Mouse (Mus musculus): ENCODE measurements at regions not wholly inside any gene's neighbourhood (a gene's known extent, or its start where the extent isn't known, plus 50 kb on each side); places are given as distances from the start of the nearest gene placed in this dataset.
"Not testable (repeated sequence)": the region's sequence is repeated elsewhere in the genome, so short reads cannot be mapped to it uniquely, and the experiment has no call there.

GRCm38 (mm10) chr10:34667203-34667602 is 184.0 kb downstream of the Frk start:
- TF ChIP-seq CTCF (IDR thresholded peaks at IDR 0.05) = no peak
- POLR2A ChIA-PET = no interaction called here
- ATAC-seq = no peak
- CTCF ChIA-PET = no interaction called here
- in situ Hi-C loops (cut with MboI; ENCODE audit: low pct_unique_long_range_greater_than_20kb) = no loop called here
- H3K27me3 ChIP-seq = peaks cover 8% of the 10 kb centered on the region
- DNase-seq (ENCODE audit: low read depth, low spot score) = no peak

- ChIA-PET CTCF (no interaction called here), POLR2A (no interaction called here)
- ATAC-seq = no peak
- TF ChIP-seq CTCF (IDR thresholded peaks at IDR 0.05) = no peak
- no peak for DNase-seq (ENCODE audit: low read depth, low spot score)
- in situ Hi-C loops (cut with MboI; ENCODE audit: low pct_unique_long_range_greater_than_20kb) = no loop called here
- peaks cover 4% of the 10 kb centered on the region for H3K27me3 ChIP-seq
Measured at GRCm38 (mm10) chr10:34667735-34668439, 184.7 kb downstream of the Frk start.

- CTCF ChIA-PET = no interaction called here
- POLR2A ChIA-PET = no interaction called here
- in situ Hi-C loops (cut with MboI; ENCODE audit: low pct_unique_long_range_greater_than_20kb) = no loop called here
Measured at GRCm38 (mm10) chr10:34671791-34672190, 188.6 kb downstream of the Frk start.

GRCm38 (mm10) chr10:34699414-34699813 is 216.2 kb downstream of the Frk start:
- ATAC-seq; CTCF ChIA-PET; DNase-seq (ENCODE audit: low read depth, low spot score); H3K27me3 ChIP-seq; in situ Hi-C loops (cut with MboI; ENCODE audit: low pct_unique_long_range_greater_than_20kb); POLR2A ChIA-PET: not testable (repeated sequence)

More at GRCm38 (mm10) chr10:34671791-34672190, 188.6 kb downstream of the Frk start:
- peaks cover 4% of the 10 kb centered on the region for H3K27me3 ChIP-seq
- DNase-seq (ENCODE audit: low read depth, low spot score) (no peak), ATAC-seq (no peak)
- TF ChIP-seq CTCF (IDR thresholded peaks at IDR 0.05) = no peak

GRCm38 (mm10) chr10:34701956-34702355 is 218.8 kb downstream of the Frk start:
- TF ChIP-seq CTCF (IDR thresholded peaks at IDR 0.05) = no peak
- in situ Hi-C loops (cut with MboI; ENCODE audit: low pct_unique_long_range_greater_than_20kb) = no loop called here
- H3K27me3 ChIP-seq = peaks cover 5% of the 10 kb centered on the region
- POLR2A ChIA-PET = no interaction called here
- ATAC-seq (no peak), DNase-seq (ENCODE audit: low read depth, low spot score) (no peak)
- CTCF ChIA-PET = no interaction called here

GRCm38 (mm10) chr10:34705416-34705815 is 222.2 kb downstream of the Frk start:
- in situ Hi-C loops (cut with MboI; ENCODE audit: low pct_unique_long_range_greater_than_20kb) = no loop called here
- ATAC-seq = no peak
- POLR2A ChIA-PET = no interaction called here
- DNase-seq (ENCODE audit: low read depth, low spot score) = no peak
- peaks cover 28% of the 10 kb centered on the region for H3K27me3 ChIP-seq
- TF ChIP-seq CTCF (IDR thresholded peaks at IDR 0.05) = no peak
- CTCF ChIA-PET = no interaction called here

- peak; percentile 90 for ATAC-seq
- ChIA-PET POLR2A (no interaction called here), CTCF (interaction anchor here (1.1 kb wide), 1 partner anchor 25 kb away, joined by 3 read pairs; no protein-coding TSS in a partner anchor)
- no peak for TF ChIP-seq CTCF (IDR thresholded peaks at IDR 0.05)
- H3K27me3 ChIP-seq = no peaks in the 10 kb centered on the region
- DNase-seq (ENCODE audit: low read depth, low spot score) = peak; percentile 19
- in situ Hi-C loops (cut with MboI; ENCODE audit: low pct_unique_long_range_greater_than_20kb) = no loop called here
Measured at GRCm38 (mm10) chr10:34731249-34731648, 248.1 kb downstream of the Frk start.

GRCm38 (mm10) chr10:34762426-34762825 is 279.2 kb downstream of the Frk start:
- no peak for ATAC-seq
- no peaks in the 10 kb centered on the region for H3K27me3 ChIP-seq
- CTCF ChIA-PET = no interaction called here
- no peak for TF ChIP-seq CTCF (IDR thresholded peaks at IDR 0.05)
- in situ Hi-C loops (cut with MboI; ENCODE audit: low pct_unique_long_range_greater_than_20kb) = no loop called here
- POLR2A ChIA-PET = interaction anchor here (0.7 kb wide), 1 partner anchor 354 kb away, joined by 11 read pairs; no protein-coding TSS in a partner anchor
- no peak for DNase-seq (ENCODE audit: low read depth, low spot score)

GRCm38 (mm10) chr10:34792099-34792498 is 308.9 kb downstream of the Frk start:
- no peak for TF ChIP-seq CTCF (IDR thresholded peaks at IDR 0.05)
- no peak for ATAC-seq
- CTCF ChIA-PET = no interaction called here
- H3K27me3 ChIP-seq = no peaks in the 10 kb centered on the region
- in situ Hi-C loops (cut with MboI; ENCODE audit: low pct_unique_long_range_greater_than_20kb) = no loop called here
- no peak for DNase-seq (ENCODE audit: low read depth, low spot score)
- POLR2A ChIA-PET = no interaction called here

- no peak for ATAC-seq
- POLR2A ChIA-PET = no interaction called here
- no peak for DNase-seq (ENCODE audit: low read depth, low spot score)
- CTCF ChIA-PET = no interaction called here
- in situ Hi-C loops (cut with MboI; ENCODE audit: low pct_unique_long_range_greater_than_20kb) = no loop called here
- no peak for TF ChIP-seq CTCF (IDR thresholded peaks at IDR 0.05)
- H3K27me3 ChIP-seq = peaks cover 4% of the 10 kb centered on the region
Measured at GRCm38 (mm10) chr10:34811131-34811530, 327.9 kb downstream of the Frk start.

GRCm38 (mm10) chr10:34824121-34824520 is 340.9 kb downstream of the Frk start:
- in situ Hi-C loops (cut with MboI; ENCODE audit: low pct_unique_long_range_greater_than_20kb) = no loop called here
- CTCF ChIA-PET = no interaction called here
- no peaks in the 10 kb centered on the region for H3K27me3 ChIP-seq
- POLR2A ChIA-PET = no interaction called here
- TF ChIP-seq CTCF (IDR thresholded peaks at IDR 0.05) = no peak
- ATAC-seq = no peak
- DNase-seq (ENCODE audit: low read depth, low spot score) = no peak

GRCm38 (mm10) chr10:34842015-34842504 is 358.9 kb downstream of the Frk start:
- ChIA-PET POLR2A (no interaction called here), CTCF (no interaction called here)
- no peak for TF ChIP-seq CTCF (IDR thresholded peaks at IDR 0.05)
- H3K27me3 ChIP-seq = peaks cover 5% of the 10 kb centered on the region
- in situ Hi-C loops (cut with MboI; ENCODE audit: low pct_unique_long_range_greater_than_20kb) = no loop called here
- DNase-seq (ENCODE audit: low read depth, low spot score) = no peak
- no peak for ATAC-seq

All from Patski (cell line).